Mouse (Mus musculus) midbrain, embryonic 15.5 days (tissue): ENCODE measurements at regions not wholly inside any gene's neighbourhood (a gene's known extent, or its start where the extent isn't known, plus 50 kb on each side); places are given as distances from the start of the nearest gene placed in this dataset.

ENCODE experiments used
- ATAC-seq: fragments of 200-750 bp; cut with Nextera tagmentation; replicated peaks from 2 replicates; pipeline ENCODE4 v1.8.0; 2017; ENCODE audit warnings: moderate TSS enrichment
- H3K27ac ChIP-seq: fragments of 300-500 bp; sonication (generic); 2 replicates; pipeline ENCODE4 v1.5.1; 2015; ENCODE audit warnings: mild to moderate bottlenecking, inconsistent platforms
- H3K27me3 ChIP-seq: fragments of 300-500 bp; sonication (generic); replicated peaks from 2 replicates; pipeline ENCODE4 v1.6.1; 2015; ENCODE audit warnings: inconsistent platforms
- H3K36me3 ChIP-seq: fragments of 300-500 bp; sonication (generic); replicated peaks from 2 replicates; pipeline ENCODE4 v1.6.1; 2015; ENCODE audit warnings: inconsistent platforms
- H3K4me1 ChIP-seq: fragments of 300-500 bp; sonication (generic); 2 replicates; pipeline ENCODE4 v1.6.1; 2015; ENCODE audit warnings: inconsistent platforms
- H3K4me2 ChIP-seq: fragments of 300-500 bp; sonication (generic); 2 replicates; pipeline ENCODE4 v1.6.1; 2015; ENCODE audit warnings: inconsistent platforms, mild to moderate bottlenecking, moderate library complexity
- H3K4me3 ChIP-seq: fragments of 300-500 bp; sonication (generic); 2 replicates; pipeline ENCODE4 v1.5.1; 2015; ENCODE audit warnings: mild to moderate bottlenecking, inconsistent platforms
- H3K9ac ChIP-seq: fragments of 300-500 bp; sonication (generic); 2 replicates; pipeline ENCODE4 v1.6.1; 2015; ENCODE audit warnings: mild to moderate bottlenecking, inconsistent platforms
- H3K9me3 ChIP-seq: fragments of 300-500 bp; sonication (generic); 2 replicates; pipeline ENCODE4 v1.6.1; 2016; ENCODE audit warnings: inconsistent platforms
- WGBS: fragments of 180-500 bp; shearing (Covaris S2); methylation state at CpG from one replicate; pipeline ENCODE4 v1.1.7; 2015; ENCODE audit warnings: mixed read lengths; 5-methylcytosine and 5-hydroxymethylcytosine counted together

- ATAC-seq: 0 out of 2 replicates have a peak, but pooled peaks have one; percentile 14
- Histone ChIP-seq H3K27ac (no peak overlapping the region), H3K9ac (no peak overlapping the region), H3K4me1 (0 out of 2 replicates have a peak, but pooled peaks cover 4% of the 10 kb centered on the region), H3K27me3 (no peaks in the 10 kb centered on the region), H3K4me2 (no peak overlapping the region), H3K9me3 (no peaks in the 10 kb centered on the region), H3K4me3 (no peak overlapping the region), H3K36me3 (no peaks in the 10 kb centered on the region)
- 11% methylated on average over 4 of the region's 4 CpGs for WGBS
Observed at GRCm38 (mm10) chr2:43005686-43006085, 352.3 kb upstream of the Lrp1b start.

GRCm38 (mm10) chr2:42991046-42991445 lies 337.6 kb upstream of the Lrp1b start:
- Histone ChIP-seq H3K9ac (no peak overlapping the region), H3K27me3 (no peaks in the 10 kb centered on the region), H3K4me3 (no peak overlapping the region), H3K4me1 (no peaks in the 10 kb centered on the region), H3K4me2 (no peak overlapping the region), H3K27ac (no peak overlapping the region), H3K36me3 (no peaks in the 10 kb centered on the region), H3K9me3 (no peaks in the 10 kb centered on the region)
- ATAC-seq: no peak
- WGBS: 63% methylated on average over 1 of the region's 1 CpGs

- WGBS: 87% methylated on average over 2 of the region's 2 CpGs
- Histone ChIP-seq H3K4me3 (no peak overlapping the region), H3K27me3 (no peaks in the 10 kb centered on the region), H3K36me3 (no peaks in the 10 kb centered on the region), H3K9me3 (no peaks in the 10 kb centered on the region), H3K9ac (no peak overlapping the region), H3K27ac (no peak overlapping the region), H3K4me2 (no peak overlapping the region), H3K4me1 (no peaks in the 10 kb centered on the region)
- ATAC-seq: no peak
Observed at GRCm38 (mm10) chr2:42968741-42969140, 315.3 kb upstream of the Lrp1b start.
